Mouse (Mus musculus) heart, embryonic 11.5 days (tissue): Measurements from ENCODE around the gene Lrrc1. TPM values are rescaled to one million over a fixed set of nuclear protein-coding genes. Genes with fewer than 3 reads are reported as not detected.

Source experiments
- ATAC-seq: fragments of 200-750 bp; cut with Nextera tagmentation; replicated peaks from 2 replicates; pipeline ENCODE4 v1.8.0; 2017; ENCODE audit warnings: moderate library complexity; ENCODE audit not compliant: insufficient number of reproducible peaks, low FRiP score, low TSS enrichment
- H3K27ac ChIP-seq: fragments of 300-500 bp; sonication (generic); 2 replicates; pipeline ENCODE4 v1.5.1; 2014; ENCODE audit warnings: mild to moderate bottlenecking, low read depth, low read length
- H3K27me3 ChIP-seq: fragments of 300-500 bp; sonication (generic); 2 replicates; pipeline ENCODE4 v1.6.1; 2014; ENCODE audit warnings: mild to moderate bottlenecking, low read length, mixed read lengths; ENCODE audit not compliant: control insufficient read depth, insufficient read depth
- H3K36me3 ChIP-seq: fragments of 300-500 bp; sonication (generic); 2 replicates; pipeline ENCODE4 v1.6.1; 2014; ENCODE audit warnings: mild to moderate bottlenecking, low read length, moderate library complexity, mixed read lengths; ENCODE audit not compliant: control insufficient read depth, insufficient read depth
- H3K4me1 ChIP-seq: fragments of 300-500 bp; sonication (generic); 2 replicates; pipeline ENCODE4 v1.6.1; 2014; ENCODE audit warnings: low read length; ENCODE audit not compliant: control insufficient read depth, insufficient read depth
- H3K4me2 ChIP-seq: fragments of 300-500 bp; sonication (generic); 2 replicates; pipeline ENCODE4 v1.6.1; 2014; ENCODE audit warnings: mild to moderate bottlenecking, moderate library complexity
- H3K4me3 ChIP-seq: fragments of 300-500 bp; sonication (generic); 2 replicates; pipeline ENCODE4 v1.5.1; 2014; ENCODE audit warnings: low read depth, low read length
- H3K9ac ChIP-seq: fragments of 300-500 bp; sonication (generic); 2 replicates; pipeline ENCODE4 v1.6.1; 2014; ENCODE audit warnings: mild to moderate bottlenecking, low read depth, low read length, moderate library complexity
- H3K9me3 ChIP-seq: fragments of 300-500 bp; sonication (generic); replicated peaks from 2 replicates; pipeline ENCODE4 v1.6.1; 2016; ENCODE audit warnings: low read length; ENCODE audit not compliant: control insufficient read depth
- WGBS: fragments of 180-500 bp; shearing (Covaris S2); extraction: QIAGEN DNeasy Blood & Tissue Kit; methylation state at CpG from one replicate; pipeline ENCODE4 v1.1.7; 2014; ENCODE audit not compliant: insufficient replicate concordance; 5-methylcytosine and 5-hydroxymethylcytosine counted together
- polyA plus RNA-seq: library from polyadenylated mRNA; unstranded; fragments of >200 nt; fragmentation: Nextera tagmentation; extraction: Ambion mirVana; gene quantifications from 2 replicates; pipeline ENCODE4 v1.2.1, GENCODE M21; 2014

Gene Lrrc1
- polyA plus RNA-seq, 1 experiment from 2014 or later = 13.4 TPM

GRCm38 (mm10) chr9:77523793-77524192 is 20.9 kb downstream of the Lrrc1 start:
- ATAC-seq = no peak
- Histone ChIP-seq H3K36me3 (no peaks in the 10 kb centered on the region), H3K4me3 (no peak overlapping the region)

GRCm38 (mm10) chr9:77522476-77522875 is 22.2 kb downstream of the Lrrc1 start:
- no peak overlapping the region for H3K4me2 ChIP-seq
- ATAC-seq = peak; percentile 46; the same call in 1 of the 2 replicates
- H3K27me3 ChIP-seq = no peaks in the 10 kb centered on the region
- peaks cover 27% of the 10 kb centered on the region for H3K4me1 ChIP-seq
- H3K27ac ChIP-seq = no peak overlapping the region
- H3K9me3 ChIP-seq = no peaks in the 10 kb centered on the region
- H3K36me3 ChIP-seq = no peaks in the 10 kb centered on the region
- H3K4me3 ChIP-seq = no peak overlapping the region
- no peak overlapping the region for H3K9ac ChIP-seq
- WGBS = 89% methylated on average over 3 of the region's 3 CpGs

More at GRCm38 (mm10) chr9:77523793-77524192, 20.9 kb downstream of the Lrrc1 start:
- WGBS = 85% methylated on average over 4 of the region's 4 CpGs
- Histone ChIP-seq H3K4me1 (peaks cover 20% of the 10 kb centered on the region), H3K4me2 (no peak overlapping the region), H3K9me3 (no peaks in the 10 kb centered on the region), H3K9ac (no peak overlapping the region), H3K27ac (no peak overlapping the region), H3K27me3 (no peaks in the 10 kb centered on the region)

GRCm38 (mm10) chr9:77519198-77519597 is 25.5 kb downstream of the Lrrc1 start:
- Histone ChIP-seq H3K4me3 (no peak overlapping the region), H3K27ac (no peak overlapping the region), H3K9me3 (no peaks in the 10 kb centered on the region), H3K36me3 (no peaks in the 10 kb centered on the region), H3K9ac (no peak overlapping the region), H3K27me3 (no peaks in the 10 kb centered on the region), H3K4me2 (no peak overlapping the region), H3K4me1 (peaks cover 21% of the 10 kb centered on the region)
- WGBS = 22% methylated on average over 2 of the region's 2 CpGs
- ATAC-seq = no peak

- WGBS = 83% methylated on average over 7 of the region's 7 CpGs
- H3K9ac ChIP-seq = no peak overlapping the region
- H3K9me3 ChIP-seq = no peaks in the 10 kb centered on the region
- no peak for ATAC-seq
- no peak overlapping the region for H3K27ac ChIP-seq
- peaks cover 31% of the 10 kb centered on the region for H3K4me1 ChIP-seq
- H3K4me2 ChIP-seq = no peak overlapping the region
- no peak overlapping the region for H3K4me3 ChIP-seq
- H3K36me3 ChIP-seq = no peaks in the 10 kb centered on the region
- no peaks in the 10 kb centered on the region for H3K27me3 ChIP-seq
These were observed 27.8 kb downstream of the Lrrc1 start for GRCm38 (mm10) chr9:77516782-77517364.

GRCm38 (mm10) chr9:77513892-77514291 is 30.8 kb downstream of the Lrrc1 start:
- Histone ChIP-seq H3K4me1 (peaks cover 24% of the 10 kb centered on the region), H3K27ac (no peak overlapping the region)

DNA sequence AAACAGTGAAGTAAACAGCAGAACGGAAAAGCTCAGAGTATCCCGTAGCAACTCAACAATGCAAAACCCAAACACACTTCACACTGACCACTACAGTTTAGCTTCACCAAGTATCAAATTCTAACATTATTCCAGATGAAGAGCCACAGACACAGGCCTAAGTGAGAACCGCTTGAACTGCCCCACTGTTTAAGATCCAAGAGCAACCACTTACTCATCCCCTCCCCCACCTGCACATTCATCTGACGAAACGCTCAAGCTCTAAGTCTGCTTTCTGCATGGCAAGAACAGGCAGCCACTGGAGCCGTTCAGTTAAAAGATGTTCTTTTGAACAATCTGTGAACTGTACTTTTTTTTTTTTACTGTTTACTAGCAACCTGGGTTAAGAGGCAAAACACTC is 32.5 kb downstream of the Lrrc1 start:
- peaks cover 13% of the 10 kb centered on the region for H3K4me1 ChIP-seq

More at GRCm38 (mm10) chr9:77513892-77514291, 30.8 kb downstream of the Lrrc1 start:
- H3K27me3 ChIP-seq = no peaks in the 10 kb centered on the region
- H3K9ac ChIP-seq = no peak overlapping the region
- no peak for ATAC-seq
- no peaks in the 10 kb centered on the region for H3K36me3 ChIP-seq
- H3K4me2 ChIP-seq = no peak overlapping the region
- H3K4me3 ChIP-seq = no peak overlapping the region
- no peaks in the 10 kb centered on the region for H3K9me3 ChIP-seq
- 74% methylated on average over 3 of the region's 3 CpGs for WGBS

GRCm38 (mm10) chr9:77510574-77510973 is 34.1 kb downstream of the Lrrc1 start:
- peaks cover 10% of the 10 kb centered on the region for H3K4me1 ChIP-seq
- WGBS = 85% methylated on average over 8 of the region's 8 CpGs
- no peaks in the 10 kb centered on the region for H3K27me3 ChIP-seq
- H3K27ac ChIP-seq = no peak overlapping the region
- H3K4me2 ChIP-seq = no peak overlapping the region
- H3K9me3 ChIP-seq = no peaks in the 10 kb centered on the region
- no peak overlapping the region for H3K9ac ChIP-seq
- H3K4me3 ChIP-seq = no peak overlapping the region
- no peaks in the 10 kb centered on the region for H3K36me3 ChIP-seq
- ATAC-seq = no peak

More for the DNA sequence above, 32.5 kb downstream of the Lrrc1 start:
- WGBS = 43% methylated on average over 6 of the region's 6 CpGs
- H3K4me2 ChIP-seq = 0 out of 2 replicates have a peak overlapping the region, but pooled peaks have one; percentile 5
- H3K27ac ChIP-seq = no peak overlapping the region
- no peak overlapping the region for H3K4me3 ChIP-seq
- no peak for ATAC-seq
- H3K9ac ChIP-seq = no peak overlapping the region
- no peaks in the 10 kb centered on the region for H3K36me3 ChIP-seq
- H3K27me3 ChIP-seq = no peaks in the 10 kb centered on the region
- no peaks in the 10 kb centered on the region for H3K9me3 ChIP-seq

DNA sequence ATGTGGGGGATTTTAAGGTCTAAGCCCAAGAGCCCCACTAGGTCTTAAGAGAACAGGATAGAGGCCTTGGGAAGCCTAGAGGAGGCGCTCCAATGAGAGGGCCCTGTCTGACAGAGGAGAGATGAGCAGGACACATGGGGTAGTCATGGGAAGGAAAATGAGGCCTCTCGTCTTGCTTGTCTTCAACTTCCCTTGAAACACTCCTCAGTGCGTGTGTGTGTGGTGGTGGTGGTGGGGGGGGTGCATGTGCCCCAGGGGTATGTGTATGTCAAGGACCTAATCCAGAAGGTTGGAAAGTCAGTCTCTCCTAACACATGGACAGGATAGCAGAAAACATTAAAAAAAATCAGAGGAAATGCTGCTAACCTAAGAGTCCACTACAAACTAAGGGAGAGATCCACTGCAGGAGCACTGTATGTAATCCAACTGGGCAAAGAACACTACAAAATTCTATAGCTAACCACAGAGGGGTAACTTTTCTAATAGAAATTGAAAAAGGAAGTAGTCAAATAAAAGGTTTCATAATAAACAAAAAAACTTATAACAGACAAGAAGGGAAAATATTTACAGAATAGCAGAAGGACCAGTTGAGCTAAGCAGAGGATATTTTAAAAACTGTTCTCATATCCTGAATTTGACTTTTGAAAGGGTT is 36.8 kb downstream of the Lrrc1 start:
- no peak overlapping the region for H3K9ac ChIP-seq
- H3K9me3 ChIP-seq = no peaks in the 10 kb centered on the region
- no peak overlapping the region for H3K27ac ChIP-seq
- no peak for ATAC-seq
- H3K4me3 ChIP-seq = no peak overlapping the region
- no peaks in the 10 kb centered on the region for H3K27me3 ChIP-seq
- WGBS = 82% methylated on average over 3 of the region's 3 CpGs
- peaks cover 18% of the 10 kb centered on the region for H3K4me1 ChIP-seq
- H3K36me3 ChIP-seq = no peaks in the 10 kb centered on the region
- H3K4me2 ChIP-seq = no peak overlapping the region
